ENCODE assay signal across 12 mouse cellular contexts in the genomic region with DNA sequence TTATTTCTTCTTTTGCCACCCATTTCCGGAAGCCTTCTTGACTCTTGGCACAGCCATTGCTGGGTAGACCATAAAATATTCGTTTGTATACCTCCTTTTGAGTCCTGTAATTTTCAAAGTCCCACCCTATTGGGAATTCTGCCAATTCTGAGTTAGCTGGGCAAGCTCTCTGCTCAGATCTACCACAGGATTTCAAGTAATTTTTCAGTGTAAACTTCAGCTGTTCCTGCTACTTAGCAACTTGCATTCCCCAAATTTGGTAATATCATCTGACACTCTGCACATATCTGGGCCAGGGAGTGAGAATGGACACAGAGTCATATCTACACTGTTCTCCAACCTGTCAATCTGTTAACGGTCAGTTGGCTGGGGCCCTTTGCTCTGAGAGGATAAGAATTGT.
DNase-seq lines count a peak whose midpoint lies in the region; TF ChIP-seq lines count a peak whose summit lies in the region.
"Had no signal": no experiment of that assay in that cellular context is flagged by ENCODE, and none has a peak within 500 bp of the region (broad histone marks: within the 10 kb centered on the region; RNA-seq: fewer than 3 reads in every experiment).

No protein-coding gene starts in this region.

- TF ChIP-seq POLR2A in brain, embryonic 14.5 days (IDR thresholded peaks at IDR 0.05; ENCODE audit: borderline replicate concordance, extremely low read depth, insufficient read depth, insufficient read length, poor library complexity, severe bottlenecking), result no peak

- no peak for TF ChIP-seq CTCF in brain, embryonic 14.5 days (IDR thresholded peaks at IDR 0.05; ENCODE audit: borderline replicate concordance, extremely low read depth, insufficient read depth, insufficient read length)

- peak; percentile 1 for DNase-seq in kidney, postnatal 14 days
- no peak for DNase-seq in kidney, postnatal 25 days
- DNase-seq in ovary, postnatal 14 days (ENCODE audit: low spot score), result peak; percentile 3
- DNase-seq in ovary, postnatal 36 days (ENCODE audit: low spot score), result no peak
- peak; percentile 34 for DNase-seq in brain, embryonic 14.5 days (ENCODE audit: low read depth)
- DNase-seq in natural killer cell, adult 2 months (ENCODE audit: low spot score in 2 of 2), result no peak
- DNase-seq in gastrocnemius, postnatal 10 days, result no peak
- DNase-seq: cerebellum, adult 9-11 months; embryo, embryonic 11 days; gastrocnemius, postnatal 36 days; spleen, adult 18-20 months; thymus, adult 2 months had no signal

Comparison
In these comparisons a context has a peak if more than half of its experiments do, and no peak if none do; other contexts are left out.
1. DNase-seq: peak in kidney, postnatal 14 days (single experiment), ovary, postnatal 14 days (single experiment) and brain, embryonic 14.5 days (single experiment); none in kidney, postnatal 25 days (0 of 2), ovary, postnatal 36 days (single experiment), natural killer cell, adult 2 months (0 of 2) and gastrocnemius, postnatal 10 days (single experiment).